Mouse (Mus musculus): ENCODE results near the gene Sp1.

DNA sequence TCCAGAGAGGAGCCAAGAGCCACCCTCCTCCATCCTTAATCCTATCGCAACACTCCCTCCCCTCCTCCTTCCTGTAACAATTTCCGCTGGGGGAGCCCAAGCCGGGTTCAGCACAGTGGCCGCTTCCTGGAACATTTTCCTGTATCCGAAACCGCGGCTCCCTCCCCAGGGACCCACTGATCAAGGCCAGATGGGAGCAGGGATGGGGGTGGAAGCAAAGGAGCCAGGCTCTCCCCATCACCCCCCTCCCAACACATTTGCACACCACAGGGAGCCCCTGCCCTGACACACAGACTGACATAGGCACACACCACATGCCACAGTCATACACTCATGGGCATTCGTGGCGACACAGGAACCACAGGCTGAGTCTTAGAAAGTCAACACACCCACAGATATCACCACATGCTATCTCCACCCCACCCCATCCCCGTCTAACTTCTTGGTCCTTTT lies 28.1 kb upstream of the Sp1 start:
- TF ChIP-seq CTCF (conservative IDR thresholded peaks at IDR 0.05; ENCODE audit: low read length) (no peak), NANOG (IDR thresholded peaks at IDR 0.05; ENCODE audit: borderline replicate concordance, low read length) (no peak), POU5F1 (IDR thresholded peaks at IDR 0.05; ENCODE audit: borderline replicate concordance, low read length) (no peak)

Measured in E14TG2a.4 (cell line).